Mouse (Mus musculus) cerebellum, adult 2 months (tissue): Measurements from ENCODE around the gene Tax1bp1. TPM values are rescaled to one million over a fixed set of nuclear protein-coding genes. Genes with fewer than 3 reads are reported as not detected.
"Not testable (repeated sequence)": the region's sequence is repeated elsewhere in the genome, so short reads cannot be mapped to it uniquely, and the experiment has no call there.

ENCODE experiments used
- DNase-seq, 2 experiments: peaks; one replicate each; pipeline ENCODE4 v3.0.0; 2021
- H3K27ac ChIP-seq: fragments of 200-500 bp; 2 replicates; pipeline ENCODE4 v1.5.1; 2012; ENCODE audit warnings: low read length, control low read depth, inconsistent platforms; ENCODE audit not compliant: insufficient read depth
- H3K27me3 ChIP-seq: fragments of 200-500 bp; 2 replicates; pipeline ENCODE4 v1.6.1; 2012; ENCODE audit warnings: inconsistent platforms, mild to moderate bottlenecking, low read length, moderate library complexity; ENCODE audit not compliant: control insufficient read depth, insufficient read depth
- H3K4me1 ChIP-seq: fragments of 200-500 bp; 2 replicates; pipeline ENCODE4 v1.6.1; 2011; ENCODE audit warnings: low read length; ENCODE audit not compliant: control insufficient read depth, insufficient read depth
- H3K4me3 ChIP-seq: fragments of 200-500 bp; replicated peaks from 2 replicates; pipeline ENCODE3; 2011; ENCODE audit warnings: mild to moderate bottlenecking, low read depth, low read length, control low read depth; ENCODE audit not compliant: insufficient read depth
- CTCF ChIP-seq: fragments of 200-500 bp; IDR thresholded peaks from 2 replicates; pipeline ENCODE4 v1.5.1; 2011; ENCODE audit warnings: low read depth, mild to moderate bottlenecking, control low read depth, low read length, moderate library complexity, borderline replicate concordance; ENCODE audit not compliant: insufficient read depth
- POLR2A ChIP-seq: fragments of 200-500 bp; IDR thresholded peaks from 2 replicates; pipeline ENCODE4 v1.6.1; 2011; ENCODE audit warnings: low read length, control low read depth, borderline replicate concordance; ENCODE audit not compliant: insufficient read depth
- WGBS: fragments of 180-500 bp; shearing (Covaris S2); methylation state at CpG from one replicate; pipeline ENCODE4 v1.1.7; 2018; 5-methylcytosine and 5-hydroxymethylcytosine counted together
- polyA plus RNA-seq: library from polyadenylated mRNA; depleted of rRNA; stranded (reverse); fragments of >200 nt; gene quantifications from 2 replicates; pipeline ENCODE4 v1.2.3, GENCODE M21; 2012; rRNA removed

Gene Tax1bp1
- polyA plus RNA-seq, result 90.6 and 95.4 TPM in 2 replicates

- H3K27me3 ChIP-seq, result no peaks in the 10 kb centered on the region
- DNase-seq, result peak; percentile 93 to 94
- peak within 1 kb of the TSS; percentile 94 for H3K4me3 ChIP-seq
- WGBS, result 4% methylated on average over 38 of the region's 38 CpGs
- TF ChIP-seq POLR2A (peak; percentile 91), CTCF (no peak)
- H3K27ac ChIP-seq, result peak within 1 kb of the TSS; percentile 95
- no peaks in the 10 kb centered on the region for H3K4me1 ChIP-seq
Measured at GRCm38 (mm10) chr6:52713104-52713896, at the start of gene Tax1bp1. TSS of gene Tax1bp1 (plus strand) at chr6:52713729.

GRCm38 (mm10) chr6:52667641-52668040, 45.9 kb upstream of the Tax1bp1 start:
- no peak for DNase-seq
- 53% methylated on average over 3 of the region's 3 CpGs for WGBS
- Histone ChIP-seq H3K4me3 (no peak overlapping the region), H3K27me3 (no peaks in the 10 kb centered on the region), H3K27ac (no peak overlapping the region), H3K4me1 (no peaks in the 10 kb centered on the region)
- no peak for TF ChIP-seq POLR2A

GRCm38 (mm10) chr6:52669878-52670277, 43.7 kb upstream of the Tax1bp1 start:
- not testable (repeated sequence) for H3K4me1 ChIP-seq, H3K4me3 ChIP-seq, H3K27ac ChIP-seq, H3K27me3 ChIP-seq, DNase-seq
- 48% methylated on average over 2 of the region's 2 CpGs for WGBS

- Histone ChIP-seq H3K27me3 (no peaks in the 10 kb centered on the region), H3K4me1 (no peaks in the 10 kb centered on the region), H3K4me3 (no peak overlapping the region), H3K27ac (no peak overlapping the region)
- no peak for TF ChIP-seq CTCF
- no peak for DNase-seq
- 54% methylated on average over 8 of the region's 8 CpGs for WGBS
Measured at GRCm38 (mm10) chr6:52671791-52672190, 41.7 kb upstream of the Tax1bp1 start.

GRCm38 (mm10) chr6:52672539-52672938, 41.0 kb upstream of the Tax1bp1 start:
- WGBS, result 73% methylated on average over 2 of the region's 2 CpGs
- no peak for DNase-seq
- no peaks in the 10 kb centered on the region for H3K4me1 ChIP-seq
- no peaks in the 10 kb centered on the region for H3K27me3 ChIP-seq
- TF ChIP-seq POLR2A (no peak), CTCF (no peak)
- no peak overlapping the region for H3K4me3 ChIP-seq
- H3K27ac ChIP-seq, result no peak overlapping the region

- Histone ChIP-seq H3K4me1 (no peaks in the 10 kb centered on the region; the same call in 1 of the 2 replicates), H3K27ac (no peak overlapping the region), H3K4me3 (no peak overlapping the region), H3K27me3 (no peaks in the 10 kb centered on the region)
- 87% methylated on average over 7 of the region's 7 CpGs for WGBS
- TF ChIP-seq CTCF, result no peak
- no peak for TF ChIP-seq POLR2A
- no peak for DNase-seq
Measured at GRCm38 (mm10) chr6:52673706-52674105, 39.8 kb upstream of the Tax1bp1 start.

- DNase-seq, result no peak
- no peaks in the 10 kb centered on the region for H3K27me3 ChIP-seq
- WGBS, result 21% methylated on average over 12 of the region's 12 CpGs
- TF ChIP-seq POLR2A, result no peak
- TF ChIP-seq CTCF, result no peak
- no peak overlapping the region for H3K27ac ChIP-seq
- no peaks in the 10 kb centered on the region; the same call in 1 of the 2 replicates for H3K4me1 ChIP-seq
- H3K4me3 ChIP-seq, result no peak overlapping the region
Measured at GRCm38 (mm10) chr6:52674541-52674940, 39.0 kb upstream of the Tax1bp1 start.

GRCm38 (mm10) chr6:52675222-52675921, 38.2 kb upstream of the Tax1bp1 start:
- H3K4me3 ChIP-seq, result no peak overlapping the region
- no peaks in the 10 kb centered on the region; the same call in 1 of the 2 replicates for H3K4me1 ChIP-seq
- no peaks in the 10 kb centered on the region for H3K27me3 ChIP-seq
- H3K27ac ChIP-seq, result no peak overlapping the region
- TF ChIP-seq POLR2A, result no peak
- TF ChIP-seq CTCF, result no peak
- DNase-seq, result no peak
- 49% methylated on average over 4 of the region's 4 CpGs for WGBS

GRCm38 (mm10) chr6:52677534-52677933, 36.0 kb upstream of the Tax1bp1 start:
- not testable (repeated sequence) for H3K27ac ChIP-seq, H3K4me3 ChIP-seq, DNase-seq, H3K27me3 ChIP-seq, H3K4me1 ChIP-seq
- 73% methylated on average over 4 of the region's 4 CpGs for WGBS
